Mouse (Mus musculus): ENCODE measurements around the gene Rnasek. TPM values are rescaled to one million over a fixed set of nuclear protein-coding genes. Genes with fewer than 3 reads are reported as not detected.

The Rnasek gene
- polyA plus RNA-seq, 1 experiment from 2014 or later: 207 TPM

- no peak overlapping the region for H3K4me2 ChIP-seq (ENCODE audit: low read depth, low read length)
Measured at GRCm38 (mm10) chr11:70223724-70224123, 15.9 kb downstream of the Rnasek start.

GRCm38 (mm10) chr11:70221603-70222500, 17.8 kb downstream of the Rnasek start:
- peak overlapping the region; percentile 99 for H3K4me2 ChIP-seq (ENCODE audit: low read depth, low read length)
- WGBS: 16% methylated on average over 14 of the region's 14 CpGs
- peak overlapping the region; percentile 90 for H3K27ac ChIP-seq (ENCODE audit: low read length)
- H3K4me1 ChIP-seq (ENCODE audit: control insufficient read depth, insufficient read depth, low read length): peaks cover 17% of the 10 kb centered on the region
- H3K27me3 ChIP-seq (ENCODE audit: control insufficient read depth, insufficient read depth, low read length): peaks cover 11% of the 10 kb centered on the region; the same call in 1 of the 2 replicates
- no peaks in the 10 kb centered on the region for H3K36me3 ChIP-seq (ENCODE audit: control insufficient read depth, insufficient read depth, low read length)
- no peak for ATAC-seq (ENCODE audit: insufficient read depth, low FRiP score)
- peak overlapping the region; percentile 85 for H3K9ac ChIP-seq (ENCODE audit: low read length)
- H3K9me3 ChIP-seq (replicated peaks; ENCODE audit: control insufficient read depth, low read length): no peaks in the 10 kb centered on the region
- H3K4me3 ChIP-seq (replicated peaks; ENCODE audit: low read length): peak overlapping the region; percentile 61

More at GRCm38 (mm10) chr11:70223724-70224123, 15.9 kb downstream of the Rnasek start:
- Histone ChIP-seq H3K27ac (ENCODE audit: low read length) (peak overlapping the region; percentile 48; the same call in 1 of the 2 replicates), H3K27me3 (ENCODE audit: control insufficient read depth, insufficient read depth, low read length) (peaks cover 13% of the 10 kb centered on the region; the same call in 1 of the 2 replicates), H3K4me1 (ENCODE audit: control insufficient read depth, insufficient read depth, low read length) (peaks cover 27% of the 10 kb centered on the region), H3K4me3 (replicated peaks; ENCODE audit: low read length) (no peak overlapping the region), H3K9me3 (replicated peaks; ENCODE audit: control insufficient read depth, low read length) (no peaks in the 10 kb centered on the region), H3K9ac (ENCODE audit: low read length) (no peak overlapping the region), H3K36me3 (ENCODE audit: control insufficient read depth, insufficient read depth, low read length) (no peaks in the 10 kb centered on the region)
- no peak for ATAC-seq (ENCODE audit: insufficient read depth, low FRiP score)
- WGBS: 74% methylated on average over 9 of the region's 9 CpGs

- Histone ChIP-seq H3K9ac (ENCODE audit: low read length) (peak within 1 kb of the TSS; percentile 85), H3K27ac (ENCODE audit: low read length) (peak within 1 kb of the TSS; percentile 90), H3K36me3 (ENCODE audit: control insufficient read depth, insufficient read depth, low read length) (no peaks in the 10 kb centered on the region), H3K4me2 (ENCODE audit: low read depth, low read length) (peak within 1 kb of the TSS; percentile 99), H3K9me3 (replicated peaks; ENCODE audit: control insufficient read depth, low read length) (no peaks in the 10 kb centered on the region), H3K27me3 (ENCODE audit: control insufficient read depth, insufficient read depth, low read length) (peaks cover 7% of the 10 kb centered on the region; the same call in 1 of the 2 replicates), H3K4me1 (ENCODE audit: control insufficient read depth, insufficient read depth, low read length) (peaks cover 13% of the 10 kb centered on the region), H3K4me3 (replicated peaks; ENCODE audit: low read length) (peak within 1 kb of the TSS; percentile 61)
- peak; percentile 97 for ATAC-seq (ENCODE audit: insufficient read depth, low FRiP score)
- under 1% methylated on average over 28 of the region's 28 CpGs for WGBS
Measured at GRCm38 (mm10) chr11:70220731-70221602, 18.7 kb downstream of the Rnasek start, which contains the start of gene Slc16a13. Gene Slc16a13, minus strand, starts transcription at chr11:70221064.

GRCm38 (mm10) chr11:70220323-70220722, 19.3 kb downstream of the Rnasek start:
- Histone ChIP-seq H3K27ac (ENCODE audit: low read length) (peak overlapping the region; percentile 89), H3K4me3 (replicated peaks; ENCODE audit: low read length) (peak overlapping the region; percentile 61), H3K27me3 (ENCODE audit: control insufficient read depth, insufficient read depth, low read length) (peaks cover 13% of the 10 kb centered on the region), H3K36me3 (ENCODE audit: control insufficient read depth, insufficient read depth, low read length) (no peaks in the 10 kb centered on the region), H3K9ac (ENCODE audit: low read length) (peak overlapping the region; percentile 85), H3K9me3 (replicated peaks; ENCODE audit: control insufficient read depth, low read length) (no peaks in the 10 kb centered on the region), H3K4me1 (ENCODE audit: control insufficient read depth, insufficient read depth, low read length) (peaks cover 13% of the 10 kb centered on the region), H3K4me2 (ENCODE audit: low read depth, low read length) (peak overlapping the region; percentile 99)
- 2% methylated on average over 24 of the region's 24 CpGs for WGBS
- ATAC-seq (ENCODE audit: insufficient read depth, low FRiP score): no peak

GRCm38 (mm10) chr11:70219873-70220272, 19.8 kb downstream of the Rnasek start:
- Histone ChIP-seq H3K9ac (ENCODE audit: low read length) (peak overlapping the region; percentile 85), H3K36me3 (ENCODE audit: control insufficient read depth, insufficient read depth, low read length) (no peaks in the 10 kb centered on the region), H3K27ac (ENCODE audit: low read length) (peak overlapping the region; percentile 89; the same call in 1 of the 2 replicates), H3K4me1 (ENCODE audit: control insufficient read depth, insufficient read depth, low read length) (peaks cover 13% of the 10 kb centered on the region), H3K4me3 (replicated peaks; ENCODE audit: low read length) (peak overlapping the region; percentile 61), H3K4me2 (ENCODE audit: low read depth, low read length) (peak overlapping the region; percentile 99), H3K27me3 (ENCODE audit: control insufficient read depth, insufficient read depth, low read length) (peaks cover 17% of the 10 kb centered on the region), H3K9me3 (replicated peaks; ENCODE audit: control insufficient read depth, low read length) (no peaks in the 10 kb centered on the region)
- 53% methylated on average over 7 of the region's 7 CpGs for WGBS
- ATAC-seq (ENCODE audit: insufficient read depth, low FRiP score): no peak

GRCm38 (mm10) chr11:70218741-70219470, 20.7 kb downstream of the Rnasek start:
- peaks cover 26% of the 10 kb centered on the region for H3K27me3 ChIP-seq (ENCODE audit: control insufficient read depth, insufficient read depth, low read length)

GRCm38 (mm10) chr11:70218039-70218438, 21.6 kb downstream of the Rnasek start:
- H3K27me3 ChIP-seq (ENCODE audit: control insufficient read depth, insufficient read depth, low read length): peaks cover 33% of the 10 kb centered on the region
- no peak for ATAC-seq (ENCODE audit: insufficient read depth, low FRiP score)
- no peaks in the 10 kb centered on the region for H3K36me3 ChIP-seq (ENCODE audit: control insufficient read depth, insufficient read depth, low read length)
- peaks cover 13% of the 10 kb centered on the region for H3K4me1 ChIP-seq (ENCODE audit: control insufficient read depth, insufficient read depth, low read length)
- no peak overlapping the region for H3K4me2 ChIP-seq (ENCODE audit: low read depth, low read length)
- no peak overlapping the region for H3K4me3 ChIP-seq (replicated peaks; ENCODE audit: low read length)
- WGBS: 79% methylated on average over 4 of the region's 4 CpGs
- no peaks in the 10 kb centered on the region for H3K9me3 ChIP-seq (replicated peaks; ENCODE audit: control insufficient read depth, low read length)
- no peak overlapping the region for H3K9ac ChIP-seq (ENCODE audit: low read length)
- no peak overlapping the region for H3K27ac ChIP-seq (ENCODE audit: low read length)

More at GRCm38 (mm10) chr11:70218741-70219470, 20.7 kb downstream of the Rnasek start:
- peaks cover 13% of the 10 kb centered on the region for H3K4me1 ChIP-seq (ENCODE audit: control insufficient read depth, insufficient read depth, low read length)
- H3K36me3 ChIP-seq (ENCODE audit: control insufficient read depth, insufficient read depth, low read length): no peaks in the 10 kb centered on the region
- no peak overlapping the region for H3K9ac ChIP-seq (ENCODE audit: low read length)
- no peak overlapping the region for H3K4me3 ChIP-seq (replicated peaks; ENCODE audit: low read length)
- 90% methylated on average over 15 of the region's 15 CpGs for WGBS
- no peak overlapping the region for H3K27ac ChIP-seq (ENCODE audit: low read length)
- no peaks in the 10 kb centered on the region for H3K9me3 ChIP-seq (replicated peaks; ENCODE audit: control insufficient read depth, low read length)
- no peak for ATAC-seq (ENCODE audit: insufficient read depth, low FRiP score)
- no peak overlapping the region for H3K4me2 ChIP-seq (ENCODE audit: low read depth, low read length)

GRCm38 (mm10) chr11:70216103-70216502, 23.5 kb downstream of the Rnasek start:
- no peak overlapping the region for H3K9ac ChIP-seq (ENCODE audit: low read length)
- H3K4me2 ChIP-seq (ENCODE audit: low read depth, low read length): no peak overlapping the region
- no peak for ATAC-seq (ENCODE audit: insufficient read depth, low FRiP score)
- WGBS: 70% methylated on average over 3 of the region's 3 CpGs
- no peaks in the 10 kb centered on the region for H3K9me3 ChIP-seq (replicated peaks; ENCODE audit: control insufficient read depth, low read length)
- peaks cover 37% of the 10 kb centered on the region for H3K27me3 ChIP-seq (ENCODE audit: control insufficient read depth, insufficient read depth, low read length)
- no peak overlapping the region for H3K4me3 ChIP-seq (replicated peaks; ENCODE audit: low read length)
- peaks cover 9% of the 10 kb centered on the region; the same call in 1 of the 2 replicates for H3K4me1 ChIP-seq (ENCODE audit: control insufficient read depth, insufficient read depth, low read length)
- no peaks in the 10 kb centered on the region for H3K36me3 ChIP-seq (ENCODE audit: control insufficient read depth, insufficient read depth, low read length)
- H3K27ac ChIP-seq (ENCODE audit: low read length): no peak overlapping the region

Data from stomach, embryonic 16.5 days (tissue).